Mouse (Mus musculus): ENCODE results near the gene Mllt3. TPM values are rescaled to one million over a fixed set of nuclear protein-coding genes. Genes with fewer than 3 reads are reported as not detected.

The Mllt3 gene
- polyA plus RNA-seq, 1 experiment from 2014 or later: 62.3 TPM

DNA sequence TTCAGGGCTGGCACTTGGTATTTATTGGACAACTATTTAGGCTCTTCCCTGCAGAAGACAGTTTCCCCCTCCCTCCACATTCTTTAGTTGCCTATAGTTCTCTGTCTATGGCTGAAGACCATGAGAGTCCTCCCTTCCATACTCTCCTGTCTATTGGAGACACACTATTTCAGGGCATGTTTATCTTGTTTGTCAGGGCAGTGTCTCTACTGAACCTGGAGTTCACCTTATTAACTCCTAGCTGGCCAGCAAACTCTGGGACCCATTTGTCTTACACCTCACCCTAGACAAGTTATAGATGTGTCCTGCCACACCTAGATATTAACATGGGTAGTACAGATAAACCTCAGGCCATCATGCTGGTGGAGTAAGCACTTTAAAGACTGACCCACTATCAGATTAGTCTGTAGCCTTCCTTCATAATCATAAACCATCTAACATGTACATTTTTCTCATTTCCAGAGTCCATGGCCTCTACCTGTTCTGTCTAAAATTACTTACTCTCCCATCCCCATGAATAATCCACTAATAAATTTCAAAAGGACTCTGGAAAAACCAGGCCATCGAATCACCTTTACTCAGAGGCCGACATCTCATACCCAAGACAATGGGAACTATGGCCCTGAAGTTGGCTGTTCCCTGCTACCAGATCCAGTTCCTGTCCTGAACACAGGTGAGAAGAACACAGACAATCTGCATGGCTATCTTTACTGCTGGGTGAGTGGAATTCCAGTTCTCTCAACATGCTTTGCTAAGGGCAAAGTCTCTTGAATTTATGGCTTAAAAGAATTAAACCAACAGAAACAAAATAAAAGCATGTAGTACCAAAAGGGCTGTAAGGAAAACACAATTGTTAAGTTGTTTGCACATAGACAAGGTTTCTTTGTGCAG, 195.4 kb downstream of the Mllt3 start:
- Histone ChIP-seq H3K9ac (ENCODE audit: low read length) (no peak overlapping the region), H3K4me1 (ENCODE audit: control insufficient read depth, insufficient read depth, low read length) (peaks cover 8% of the 10 kb centered on the region), H3K4me2 (no peak overlapping the region), H3K9me3 (ENCODE audit: control insufficient read depth, low read length) (no peaks in the 10 kb centered on the region), H3K4me3 (ENCODE audit: low read depth, low read length) (no peak overlapping the region), H3K27me3 (ENCODE audit: control insufficient read depth, insufficient read depth, low read length) (no peaks in the 10 kb centered on the region), H3K27ac (ENCODE audit: low read depth, low read length) (no peak overlapping the region), H3K36me3 (ENCODE audit: control insufficient read depth, insufficient read depth, low read length) (no peaks in the 10 kb centered on the region; the same call in 1 of the 2 replicates)
- 93% methylated on average over 2 of the region's 2 CpGs for WGBS
- DNase-seq (ENCODE audit: low spot score, missing footprints) (no peak), ATAC-seq (ENCODE audit: low FRiP score) (no peak)

DNA sequence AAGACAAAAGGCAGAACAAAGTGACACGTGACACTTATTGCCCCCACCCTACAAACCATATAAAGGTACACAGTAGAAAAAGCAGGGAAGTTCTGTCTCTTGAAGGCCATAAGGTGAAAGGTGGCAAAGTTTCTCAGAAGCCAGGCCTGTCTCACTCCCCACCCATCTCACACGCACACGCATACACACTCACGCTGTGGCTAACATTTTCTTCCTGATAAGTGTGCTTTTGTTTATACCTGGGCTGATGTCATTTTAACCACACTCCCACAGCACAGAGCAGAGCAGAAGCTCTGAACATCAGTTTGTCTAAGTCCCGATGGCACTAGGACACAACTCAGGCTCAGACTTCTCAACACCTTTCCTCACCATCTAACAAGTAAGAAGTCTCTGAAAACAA, 196.9 kb downstream of the Mllt3 start:
- 89% methylated on average over 5 of the region's 5 CpGs for WGBS
- H3K9ac ChIP-seq (ENCODE audit: low read length): no peak overlapping the region
- no peaks in the 10 kb centered on the region; the same call in 1 of the 2 replicates for H3K36me3 ChIP-seq (ENCODE audit: control insufficient read depth, insufficient read depth, low read length)
- no peak for ATAC-seq (ENCODE audit: low FRiP score)
- H3K27me3 ChIP-seq (ENCODE audit: control insufficient read depth, insufficient read depth, low read length): no peaks in the 10 kb centered on the region
- no peak overlapping the region for H3K4me3 ChIP-seq (ENCODE audit: low read depth, low read length)
- no peak for DNase-seq (ENCODE audit: low spot score, missing footprints)
- no peak overlapping the region for H3K27ac ChIP-seq (ENCODE audit: low read depth, low read length)
- H3K9me3 ChIP-seq (ENCODE audit: control insufficient read depth, low read length): no peaks in the 10 kb centered on the region
- peaks cover 8% of the 10 kb centered on the region for H3K4me1 ChIP-seq (ENCODE audit: control insufficient read depth, insufficient read depth, low read length)
- no peak overlapping the region for H3K4me2 ChIP-seq

GRCm38 (mm10) chr4:87835191-87835590, 198.0 kb downstream of the Mllt3 start:
- no peak overlapping the region for H3K4me2 ChIP-seq
- no peaks in the 10 kb centered on the region for H3K9me3 ChIP-seq (ENCODE audit: control insufficient read depth, low read length)
- H3K27ac ChIP-seq (ENCODE audit: low read depth, low read length): no peak overlapping the region
- DNase-seq (ENCODE audit: low spot score, missing footprints) (no peak), ATAC-seq (ENCODE audit: low FRiP score) (no peak)
- H3K9ac ChIP-seq (ENCODE audit: low read length): no peak overlapping the region
- no peaks in the 10 kb centered on the region for H3K27me3 ChIP-seq (ENCODE audit: control insufficient read depth, insufficient read depth, low read length)
- no peak overlapping the region for H3K4me3 ChIP-seq (ENCODE audit: low read depth, low read length)
- 71% methylated on average over 6 of the region's 6 CpGs for WGBS
- no peaks in the 10 kb centered on the region; the same call in 1 of the 2 replicates for H3K36me3 ChIP-seq (ENCODE audit: control insufficient read depth, insufficient read depth, low read length)
- peaks cover 8% of the 10 kb centered on the region for H3K4me1 ChIP-seq (ENCODE audit: control insufficient read depth, insufficient read depth, low read length)

GRCm38 (mm10) chr4:87834310-87834709, 198.9 kb downstream of the Mllt3 start:
- WGBS: 14% methylated on average over 2 of the region's 2 CpGs

GRCm38 (mm10) chr4:87830794-87831306, 202.3 kb downstream of the Mllt3 start:
- no peak overlapping the region for H3K27ac ChIP-seq (ENCODE audit: low read depth, low read length)
- no peak overlapping the region for H3K9ac ChIP-seq (ENCODE audit: low read length)
- H3K4me2 ChIP-seq: no peak overlapping the region
- no peaks in the 10 kb centered on the region for H3K27me3 ChIP-seq (ENCODE audit: control insufficient read depth, insufficient read depth, low read length)
- 94% methylated on average over 6 of the region's 6 CpGs for WGBS
- H3K36me3 ChIP-seq (ENCODE audit: control insufficient read depth, insufficient read depth, low read length): no peaks in the 10 kb centered on the region
- H3K9me3 ChIP-seq (ENCODE audit: control insufficient read depth, low read length): no peaks in the 10 kb centered on the region
- no peak overlapping the region for H3K4me3 ChIP-seq (ENCODE audit: low read depth, low read length)
- peaks cover 8% of the 10 kb centered on the region for H3K4me1 ChIP-seq (ENCODE audit: control insufficient read depth, insufficient read depth, low read length)
- ATAC-seq (ENCODE audit: low FRiP score): no peak
- DNase-seq (ENCODE audit: low spot score, missing footprints): no peak

More at GRCm38 (mm10) chr4:87834310-87834709, 198.9 kb downstream of the Mllt3 start:
- peak overlapping the region; percentile 14 for H3K27ac ChIP-seq (ENCODE audit: low read depth, low read length)
- H3K9ac ChIP-seq (ENCODE audit: low read length): peak overlapping the region; percentile 12; the same call in 1 of the 2 replicates
- H3K4me3 ChIP-seq (ENCODE audit: low read depth, low read length): no peak overlapping the region
- H3K4me1 ChIP-seq (ENCODE audit: control insufficient read depth, insufficient read depth, low read length): peaks cover 8% of the 10 kb centered on the region
- no peaks in the 10 kb centered on the region; the same call in 1 of the 2 replicates for H3K36me3 ChIP-seq (ENCODE audit: control insufficient read depth, insufficient read depth, low read length)
- no peaks in the 10 kb centered on the region for H3K9me3 ChIP-seq (ENCODE audit: control insufficient read depth, low read length)
- ATAC-seq (ENCODE audit: low FRiP score) (no peak), DNase-seq (ENCODE audit: low spot score, missing footprints) (no peak)
- no peaks in the 10 kb centered on the region for H3K27me3 ChIP-seq (ENCODE audit: control insufficient read depth, insufficient read depth, low read length)
- H3K4me2 ChIP-seq: no peak overlapping the region

DNA sequence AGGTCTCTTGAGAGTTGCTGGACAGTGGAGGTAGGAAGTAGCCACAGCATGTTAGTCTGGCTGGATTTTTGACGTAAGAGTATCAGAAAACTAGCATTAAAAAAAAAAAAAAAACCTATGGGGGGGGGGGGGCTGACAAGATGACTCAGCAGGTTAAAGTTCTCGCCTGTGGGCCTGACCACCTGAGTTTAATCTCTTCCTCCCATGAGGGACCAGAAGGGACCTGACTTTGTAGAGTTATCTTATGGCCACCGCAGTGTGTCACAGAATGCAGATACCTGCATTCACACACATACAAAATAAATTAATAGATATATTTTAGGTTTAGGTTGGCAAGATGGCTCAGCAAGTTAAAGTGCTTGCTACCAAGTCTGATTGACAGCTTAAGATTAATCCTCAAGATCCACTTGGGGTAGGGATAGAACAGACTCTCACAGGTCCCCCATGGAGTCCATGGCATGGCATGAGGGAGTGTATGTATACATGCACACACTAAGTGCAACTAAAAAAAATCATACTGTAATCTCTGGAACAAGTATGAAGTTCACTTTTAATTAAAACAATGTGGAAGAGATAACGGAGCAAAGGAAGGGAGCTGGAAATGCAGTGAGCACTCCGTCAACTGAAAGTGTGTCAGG, 203.6 kb downstream of the Mllt3 start:
- no peaks in the 10 kb centered on the region for H3K9me3 ChIP-seq (ENCODE audit: control insufficient read depth, low read length)
- no peak overlapping the region for H3K27ac ChIP-seq (ENCODE audit: low read depth, low read length)
- WGBS: 92% methylated on average over 5 of the region's 5 CpGs
- DNase-seq (ENCODE audit: low spot score, missing footprints): no peak
- H3K36me3 ChIP-seq (ENCODE audit: control insufficient read depth, insufficient read depth, low read length): no peaks in the 10 kb centered on the region
- no peak for ATAC-seq (ENCODE audit: low FRiP score)
- H3K9ac ChIP-seq (ENCODE audit: low read length): no peak overlapping the region
- no peaks in the 10 kb centered on the region for H3K27me3 ChIP-seq (ENCODE audit: control insufficient read depth, insufficient read depth, low read length)
- peaks cover 5% of the 10 kb centered on the region for H3K4me1 ChIP-seq (ENCODE audit: control insufficient read depth, insufficient read depth, low read length)
- H3K4me3 ChIP-seq (ENCODE audit: low read depth, low read length): no peak overlapping the region
- no peak overlapping the region for H3K4me2 ChIP-seq

GRCm38 (mm10) chr4:87826336-87826735, 206.8 kb downstream of the Mllt3 start:
- no peak overlapping the region for H3K4me3 ChIP-seq (ENCODE audit: low read depth, low read length)
- H3K9ac ChIP-seq (ENCODE audit: low read length): no peak overlapping the region
- H3K4me1 ChIP-seq (ENCODE audit: control insufficient read depth, insufficient read depth, low read length): no peaks in the 10 kb centered on the region
- no peak overlapping the region for H3K27ac ChIP-seq (ENCODE audit: low read depth, low read length)
- no peaks in the 10 kb centered on the region for H3K27me3 ChIP-seq (ENCODE audit: control insufficient read depth, insufficient read depth, low read length)
- WGBS: 66% methylated on average over 5 of the region's 5 CpGs
- 0 out of 2 replicates have a peak, but pooled peaks cover 3% of the 10 kb centered on the region for H3K36me3 ChIP-seq (ENCODE audit: control insufficient read depth, insufficient read depth, low read length)
- ATAC-seq (ENCODE audit: low FRiP score) (no peak), DNase-seq (ENCODE audit: low spot score, missing footprints) (no peak)
- H3K9me3 ChIP-seq (ENCODE audit: control insufficient read depth, low read length): no peaks in the 10 kb centered on the region
- H3K4me2 ChIP-seq: no peak overlapping the region

- 92% methylated on average over 3 of the region's 3 CpGs for WGBS
- Histone ChIP-seq H3K9me3 (ENCODE audit: control insufficient read depth, low read length) (no peaks in the 10 kb centered on the region), H3K27ac (ENCODE audit: low read depth, low read length) (no peak overlapping the region), H3K4me3 (ENCODE audit: low read depth, low read length) (no peak overlapping the region), H3K36me3 (ENCODE audit: control insufficient read depth, insufficient read depth, low read length) (0 out of 2 replicates have a peak, but pooled peaks cover 3% of the 10 kb centered on the region), H3K4me2 (no peak overlapping the region), H3K9ac (ENCODE audit: low read length) (no peak overlapping the region), H3K4me1 (ENCODE audit: control insufficient read depth, insufficient read depth, low read length) (no peaks in the 10 kb centered on the region), H3K27me3 (ENCODE audit: control insufficient read depth, insufficient read depth, low read length) (no peaks in the 10 kb centered on the region)
- DNase-seq (ENCODE audit: low spot score, missing footprints) (no peak), ATAC-seq (ENCODE audit: low FRiP score) (no peak)
These were observed 209.5 kb downstream of the Mllt3 start for GRCm38 (mm10) chr4:87823623-87824022.

- Histone ChIP-seq H3K27me3 (ENCODE audit: control insufficient read depth, insufficient read depth, low read length) (no peaks in the 10 kb centered on the region), H3K27ac (ENCODE audit: low read depth, low read length) (no peak overlapping the region), H3K9me3 (ENCODE audit: control insufficient read depth, low read length) (no peaks in the 10 kb centered on the region), H3K4me1 (ENCODE audit: control insufficient read depth, insufficient read depth, low read length) (no peaks in the 10 kb centered on the region), H3K4me2 (no peak overlapping the region), H3K9ac (ENCODE audit: low read length) (no peak overlapping the region), H3K4me3 (ENCODE audit: low read depth, low read length) (no peak overlapping the region), H3K36me3 (ENCODE audit: control insufficient read depth, insufficient read depth, low read length) (0 out of 2 replicates have a peak, but pooled peaks cover 3% of the 10 kb centered on the region)
- ATAC-seq (ENCODE audit: low FRiP score): no peak
- no peak for DNase-seq (ENCODE audit: low spot score, missing footprints)
- 93% methylated on average over 6 of the region's 6 CpGs for WGBS
These were observed 210.0 kb downstream of the Mllt3 start for GRCm38 (mm10) chr4:87823191-87823590.

All from midbrain, embryonic 11.5 days (tissue).